Mouse (Mus musculus) heart, postnatal 0 days (tissue): ENCODE data around the gene Slc25a10.

ENCODE experiments used
- CTCF ChIP-seq: IDR thresholded peaks from 2 replicates; pipeline ENCODE4 v1.5.1; 2016; ENCODE audit warnings: antibody characterized with exemption, control low read depth, low read depth
- EP300 ChIP-seq: IDR thresholded peaks from 2 replicates; pipeline ENCODE4 v1.6.1; 2016; ENCODE audit warnings: antibody characterized with exemption, low read depth

DNA sequence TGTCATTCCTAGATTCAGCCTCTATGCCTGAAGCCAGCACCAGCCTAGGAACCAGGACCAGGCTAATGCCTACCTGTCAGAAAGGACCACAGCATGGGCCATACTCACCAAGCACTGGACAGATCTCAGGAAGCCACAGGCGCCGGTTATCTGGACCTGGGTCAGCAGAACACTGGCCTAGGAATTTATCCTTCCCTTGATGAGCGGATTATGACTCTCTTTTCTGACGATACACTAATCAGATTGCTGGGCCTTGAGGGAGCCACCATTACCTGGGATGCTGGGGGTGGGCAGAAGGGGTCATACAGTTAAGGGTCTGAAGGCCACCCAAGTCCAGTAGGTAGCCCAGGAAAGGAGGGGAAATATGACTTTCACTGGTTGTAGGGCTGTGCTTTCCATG is 38.3 kb upstream of the Slc25a10 start, which contains the start of gene Pde6g:
- TF ChIP-seq CTCF (no peak), EP300 (no peak)
